Mouse (Mus musculus) lung, adult 2 months (tissue): Measurements from ENCODE around the gene Astn2. TPM values are rescaled to one million over a fixed set of nuclear protein-coding genes. Genes with fewer than 3 reads are reported as not detected.
"Not testable (repeated sequence)": the region's sequence is repeated elsewhere in the genome, so short reads cannot be mapped to it uniquely, and the experiment has no call there.

ENCODE experiments used
- DNase-seq: peaks from one replicate; pipeline ENCODE4 v3.0.0; 2022
- H3K4me1 ChIP-seq: fragments of 200-500 bp; 2 replicates; pipeline ENCODE4 v1.6.1; 2011; ENCODE audit warnings: low read length; ENCODE audit not compliant: control insufficient read depth, insufficient read depth
- H3K4me3 ChIP-seq: fragments of 200-500 bp; replicated peaks from 2 replicates; pipeline ENCODE3; 2011; ENCODE audit warnings: low read depth, mild to moderate bottlenecking, control low read depth, low read length; ENCODE audit errors: extremely low read depth
- CTCF ChIP-seq: fragments of 200-500 bp; IDR thresholded peaks from 2 replicates; pipeline ENCODE4 v1.5.1; 2011; ENCODE audit warnings: mild to moderate bottlenecking, low read length, control low read depth; ENCODE audit not compliant: insufficient read depth
- POLR2A ChIP-seq: fragments of 200-500 bp; IDR thresholded peaks from 2 replicates; pipeline ENCODE4 v1.6.1; 2011; ENCODE audit warnings: low read depth, mild to moderate bottlenecking, control low read depth, low read length, borderline replicate concordance; ENCODE audit errors: extremely low read depth
- WGBS: fragments of 180-500 bp; shearing (Covaris S2); methylation state at CpG from one replicate; pipeline ENCODE4 v1.1.7; 2018; 5-methylcytosine and 5-hydroxymethylcytosine counted together
- polyA plus RNA-seq: library from polyadenylated mRNA; depleted of rRNA; stranded (reverse); fragments of >200 nt; gene quantifications from 2 replicates; pipeline ENCODE4 v1.2.3, GENCODE M21; 2012

Astn2 gene
- polyA plus RNA-seq, 1 experiment, result 10.7 TPM

- no peaks in the 10 kb centered on the region for H3K4me1 ChIP-seq
- DNase-seq, result no peak
- 72% methylated on average over 4 of the region's 4 CpGs for WGBS
- no peak for TF ChIP-seq POLR2A
- no peak for TF ChIP-seq CTCF
- no peak overlapping the region for H3K4me3 ChIP-seq
These were observed 702.6 kb downstream of the Astn2 start for GRCm38 (mm10) chr4:65701848-65702247.

GRCm38 (mm10) chr4:65699743-65700361 is 704.6 kb downstream of the Astn2 start:
- H3K4me1 ChIP-seq, result no peaks in the 10 kb centered on the region
- DNase-seq, result no peak
- no peak overlapping the region for H3K4me3 ChIP-seq
- TF ChIP-seq CTCF (no peak), POLR2A (no peak)
- 68% methylated on average over 8 of the region's 8 CpGs for WGBS

GRCm38 (mm10) chr4:65695241-65695640 is 709.2 kb downstream of the Astn2 start:
- 78% methylated on average over 5 of the region's 5 CpGs for WGBS
- TF ChIP-seq CTCF (no peak), POLR2A (no peak)
- Histone ChIP-seq H3K4me3 (no peak overlapping the region), H3K4me1 (no peaks in the 10 kb centered on the region)
- DNase-seq, result no peak

GRCm38 (mm10) chr4:65694011-65694410 is 710.4 kb downstream of the Astn2 start:
- no peak for DNase-seq
- TF ChIP-seq CTCF (no peak), POLR2A (no peak)
- Histone ChIP-seq H3K4me3 (no peak overlapping the region), H3K4me1 (no peaks in the 10 kb centered on the region)
- 72% methylated on average over 5 of the region's 5 CpGs for WGBS

GRCm38 (mm10) chr4:65687006-65687723 is 717.2 kb downstream of the Astn2 start:
- 58% methylated on average over 1 of the region's 1 CpGs for WGBS
- DNase-seq, result no peak
- Histone ChIP-seq H3K4me3 (no peak overlapping the region), H3K4me1 (no peaks in the 10 kb centered on the region)
- TF ChIP-seq POLR2A, result no peak
- no peak for TF ChIP-seq CTCF

- no peaks in the 10 kb centered on the region for H3K4me1 ChIP-seq
- no peak for DNase-seq
These were observed 718.0 kb downstream of the Astn2 start for GRCm38 (mm10) chr4:65686258-65687005.

GRCm38 (mm10) chr4:65684401-65684800 is 720.0 kb downstream of the Astn2 start:
- TF ChIP-seq CTCF (no peak), POLR2A (no peak)
- H3K4me3 ChIP-seq, result no peak overlapping the region
- no peak for DNase-seq
- 72% methylated on average over 3 of the region's 3 CpGs for WGBS
- H3K4me1 ChIP-seq, result no peaks in the 10 kb centered on the region

More at GRCm38 (mm10) chr4:65686258-65687005, 718.0 kb downstream of the Astn2 start:
- 53% methylated on average over 3 of the region's 3 CpGs for WGBS
- TF ChIP-seq POLR2A, result no peak
- no peak for TF ChIP-seq CTCF
- H3K4me3 ChIP-seq, result no peak overlapping the region

GRCm38 (mm10) chr4:65679786-65680185 is 724.6 kb downstream of the Astn2 start:
- not testable (repeated sequence) for H3K4me1 ChIP-seq, DNase-seq, H3K4me3 ChIP-seq
- WGBS, result 58% methylated on average over 2 of the region's 2 CpGs

GRCm38 (mm10) chr4:65678929-65679328 is 725.5 kb downstream of the Astn2 start:
- TF ChIP-seq CTCF (no peak), POLR2A (no peak)
- WGBS, result 23% methylated on average over 5 of the region's 5 CpGs
- DNase-seq, result no peak
- Histone ChIP-seq H3K4me1 (no peaks in the 10 kb centered on the region), H3K4me3 (no peak overlapping the region)
